Mouse (Mus musculus): ENCODE data around the gene Mapk10. TPM values are rescaled to one million over a fixed set of nuclear protein-coding genes. Genes with fewer than 3 reads are reported as not detected.

The Mapk10 gene
- polyA plus RNA-seq, 1 experiment from 2014 or later: 2.2 TPM

GRCm38 (mm10) chr5:102976540-102976939, 234.6 kb downstream of the Mapk10 start:
- no peak for ATAC-seq (ENCODE audit: low FRiP score, low TSS enrichment)
- Histone ChIP-seq H3K4me3 (ENCODE audit: low read depth, low read length) (no peak overlapping the region), H3K9ac (ENCODE audit: low read length) (no peak overlapping the region), H3K9me3 (ENCODE audit: control insufficient read depth, low read length) (no peaks in the 10 kb centered on the region), H3K4me2 (replicated peaks; ENCODE audit: low read depth) (no peak overlapping the region), H3K27me3 (ENCODE audit: control insufficient read depth, insufficient read depth, low read length) (no peaks in the 10 kb centered on the region), H3K4me1 (replicated peaks; ENCODE audit: control insufficient read depth, insufficient read depth) (no peaks in the 10 kb centered on the region), H3K36me3 (ENCODE audit: control insufficient read depth, insufficient read depth, low read length) (no peaks in the 10 kb centered on the region), H3K27ac (replicated peaks) (no peak overlapping the region)
- no peak for TF ChIP-seq CTCF (IDR thresholded peaks at IDR 0.05; ENCODE audit: low read depth)
- no peak for TF ChIP-seq EP300 (optimal IDR thresholded peaks at IDR 0.05)
- DNase-seq (ENCODE audit: low spot score): no peak

GRCm38 (mm10) chr5:102974400-102974799, 236.7 kb downstream of the Mapk10 start:
- TF ChIP-seq CTCF (IDR thresholded peaks at IDR 0.05; ENCODE audit: low read depth) (no peak), EP300 (optimal IDR thresholded peaks at IDR 0.05) (no peak)
- no peaks in the 10 kb centered on the region for H3K27me3 ChIP-seq (ENCODE audit: control insufficient read depth, insufficient read depth, low read length)
- ATAC-seq (ENCODE audit: low FRiP score, low TSS enrichment) (no peak), DNase-seq (ENCODE audit: low spot score) (no peak)
- no peak overlapping the region for H3K9ac ChIP-seq (ENCODE audit: low read length)
- no peak overlapping the region for H3K4me3 ChIP-seq (ENCODE audit: low read depth, low read length)
- H3K4me2 ChIP-seq (replicated peaks; ENCODE audit: low read depth): no peak overlapping the region
- 71% methylated on average over 4 of the region's 4 CpGs for WGBS
- no peaks in the 10 kb centered on the region for H3K4me1 ChIP-seq (replicated peaks; ENCODE audit: control insufficient read depth, insufficient read depth)
- no peaks in the 10 kb centered on the region for H3K36me3 ChIP-seq (ENCODE audit: control insufficient read depth, insufficient read depth, low read length)
- no peak overlapping the region for H3K27ac ChIP-seq (replicated peaks)
- no peaks in the 10 kb centered on the region for H3K9me3 ChIP-seq (ENCODE audit: control insufficient read depth, low read length)

GRCm38 (mm10) chr5:102964396-102964795, 246.7 kb downstream of the Mapk10 start:
- TF ChIP-seq CTCF (IDR thresholded peaks at IDR 0.05; ENCODE audit: low read depth) (no peak), EP300 (optimal IDR thresholded peaks at IDR 0.05) (no peak)
- Histone ChIP-seq H3K9me3 (ENCODE audit: control insufficient read depth, low read length) (no peaks in the 10 kb centered on the region), H3K9ac (ENCODE audit: low read length) (no peak overlapping the region), H3K4me1 (replicated peaks; ENCODE audit: control insufficient read depth, insufficient read depth) (no peaks in the 10 kb centered on the region), H3K27me3 (ENCODE audit: control insufficient read depth, insufficient read depth, low read length) (no peaks in the 10 kb centered on the region), H3K4me2 (replicated peaks; ENCODE audit: low read depth) (no peak overlapping the region), H3K4me3 (ENCODE audit: low read depth, low read length) (no peak overlapping the region), H3K27ac (replicated peaks) (no peak overlapping the region), H3K36me3 (ENCODE audit: control insufficient read depth, insufficient read depth, low read length) (no peaks in the 10 kb centered on the region)
- DNase-seq (ENCODE audit: low spot score) (no peak), ATAC-seq (ENCODE audit: low FRiP score, low TSS enrichment) (no peak)
- 88% methylated on average over 5 of the region's 5 CpGs for WGBS

GRCm38 (mm10) chr5:102953414-102953813, 257.7 kb downstream of the Mapk10 start:
- TF ChIP-seq EP300 (optimal IDR thresholded peaks at IDR 0.05): no peak
- TF ChIP-seq CTCF (IDR thresholded peaks at IDR 0.05; ENCODE audit: low read depth): no peak
- Histone ChIP-seq H3K4me2 (replicated peaks; ENCODE audit: low read depth) (no peak overlapping the region), H3K9ac (ENCODE audit: low read length) (no peak overlapping the region), H3K27ac (replicated peaks) (no peak overlapping the region), H3K36me3 (ENCODE audit: control insufficient read depth, insufficient read depth, low read length) (no peaks in the 10 kb centered on the region), H3K4me3 (ENCODE audit: low read depth, low read length) (no peak overlapping the region), H3K9me3 (ENCODE audit: control insufficient read depth, low read length) (no peaks in the 10 kb centered on the region), H3K4me1 (replicated peaks; ENCODE audit: control insufficient read depth, insufficient read depth) (no peaks in the 10 kb centered on the region), H3K27me3 (ENCODE audit: control insufficient read depth, insufficient read depth, low read length) (no peaks in the 10 kb centered on the region)
- DNase-seq (ENCODE audit: low spot score) (no peak), ATAC-seq (ENCODE audit: low FRiP score, low TSS enrichment) (no peak)
- 91% methylated on average over 8 of the region's 8 CpGs for WGBS

GRCm38 (mm10) chr5:102952918-102953317, 258.2 kb downstream of the Mapk10 start:
- Histone ChIP-seq H3K9me3 (ENCODE audit: control insufficient read depth, low read length) (no peaks in the 10 kb centered on the region), H3K9ac (ENCODE audit: low read length) (no peak overlapping the region), H3K4me2 (replicated peaks; ENCODE audit: low read depth) (no peak overlapping the region), H3K4me1 (replicated peaks; ENCODE audit: control insufficient read depth, insufficient read depth) (no peaks in the 10 kb centered on the region), H3K27ac (replicated peaks) (no peak overlapping the region), H3K36me3 (ENCODE audit: control insufficient read depth, insufficient read depth, low read length) (no peaks in the 10 kb centered on the region), H3K27me3 (ENCODE audit: control insufficient read depth, insufficient read depth, low read length) (no peaks in the 10 kb centered on the region), H3K4me3 (ENCODE audit: low read depth, low read length) (no peak overlapping the region)
- 80% methylated on average over 3 of the region's 3 CpGs for WGBS
- TF ChIP-seq EP300 (optimal IDR thresholded peaks at IDR 0.05) (no peak), CTCF (IDR thresholded peaks at IDR 0.05; ENCODE audit: low read depth) (no peak)
- ATAC-seq (ENCODE audit: low FRiP score, low TSS enrichment) (no peak), DNase-seq (ENCODE audit: low spot score) (no peak)

- Histone ChIP-seq H3K36me3 (ENCODE audit: control insufficient read depth, insufficient read depth, low read length) (no peaks in the 10 kb centered on the region), H3K4me3 (ENCODE audit: low read depth, low read length) (no peak overlapping the region), H3K9me3 (ENCODE audit: control insufficient read depth, low read length) (no peaks in the 10 kb centered on the region), H3K4me2 (replicated peaks; ENCODE audit: low read depth) (no peak overlapping the region), H3K27me3 (ENCODE audit: control insufficient read depth, insufficient read depth, low read length) (no peaks in the 10 kb centered on the region), H3K4me1 (replicated peaks; ENCODE audit: control insufficient read depth, insufficient read depth) (no peaks in the 10 kb centered on the region), H3K27ac (replicated peaks) (no peak overlapping the region), H3K9ac (ENCODE audit: low read length) (no peak overlapping the region)
- no peak for TF ChIP-seq CTCF (IDR thresholded peaks at IDR 0.05; ENCODE audit: low read depth)
- no peak for TF ChIP-seq EP300 (optimal IDR thresholded peaks at IDR 0.05)
- ATAC-seq (ENCODE audit: low FRiP score, low TSS enrichment) (no peak), DNase-seq (ENCODE audit: low spot score) (no peak)
- WGBS: 62% methylated on average over 8 of the region's 8 CpGs
These were observed 263.9 kb downstream of the Mapk10 start for GRCm38 (mm10) chr5:102947061-102947711.

Data from stomach, postnatal 0 days (tissue).